Mouse (Mus musculus): ENCODE data around the gene Dlgap4. TPM values are rescaled to one million over a fixed set of nuclear protein-coding genes. Genes with fewer than 3 reads are reported as not detected.
A peak's percentile ranks its signal among the peaks of the same experiment; 100 is the strongest.

The Dlgap4 gene
- total and polyA plus RNA-seq, 3 experiments, result 12.4 to 38.5 (median 12.7) TPM

- TF ChIP-seq MEF2A (IDR thresholded peaks at IDR 0.05; ENCODE audit: borderline replicate concordance, low read depth, low read length), result no peak; the same call in 1 of the 2 replicates
- peak in 1 of 2 experiments; percentile 69; a peak in 2 of 4 replicates for TF ChIP-seq CTCF (conservative IDR thresholded peaks at IDR 0.05 in 1 of 2, IDR thresholded peaks at IDR 0.05 in 1 of 2; ENCODE audit: low read depth in 2 of 2, low read length in 2 of 2)
Observed at GRCm38 (mm10) chr2:156720675-156721553, 107.4 kb downstream of the Dlgap4 start (continued).

- Histone ChIP-seq H3K27ac (ENCODE audit: insufficient read depth, low read depth) (no peak overlapping the region), H3K27me3 (replicated peaks) (no peaks in the 10 kb centered on the region), H3K79me2 (replicated peaks; ENCODE audit: control insufficient read depth, extremely low read depth, insufficient read depth, poor library complexity, severe bottlenecking) (no peaks in the 10 kb centered on the region), H3K36me3 (replicated peaks in 1 of 2; ENCODE audit: control insufficient read depth in 1 of 2, insufficient read depth in 1 of 2, low read length in 1 of 2) (peaks cover 0 to 21% of the 10 kb centered on the region in 2 experiments), H3K9me3 (replicated peaks; ENCODE audit: low read length) (no peaks in the 10 kb centered on the region), H3K4me1 (ENCODE audit: control insufficient read depth in 1 of 2, insufficient read depth in 2 of 2) (peaks cover 8 to 65% of the 10 kb centered on the region in 2 experiments), H3K4me2 (ENCODE audit: insufficient read depth, low read depth, poor library complexity, severe bottlenecking) (peak overlapping the region; percentile 96), H3K4me3 (replicated peaks in 1 of 3; ENCODE audit: low read depth in 2 of 3, low read length in 2 of 3, poor library complexity in 1 of 3) (peak overlapping the region; percentile 66 to 94 (median 91)), H3K9ac (ENCODE audit: insufficient read depth, low read depth) (peak overlapping the region; percentile 92)
- dilution Hi-C loops (cut with MboI; ENCODE audit: extremely low pct_ligation_motif_present, extremely low pct_unique_long_range_greater_than_20kb, low sequenced_read_pairs), result no loop called here
- no peak for DNase-seq (ENCODE audit: extremely low read depth)
- in situ Hi-C loops (cut with MboI; ENCODE audit: low pct_ligation_motif_present, low pct_unique_long_range_greater_than_20kb, low sequenced_read_pairs), result loop anchor here (5.0 kb wide), 1 partner anchor 36 kb away; no protein-coding TSS in a partner anchor
- no peak for TF ChIP-seq E2F4 (IDR thresholded peaks at IDR 0.05; ENCODE audit: insufficient replicate concordance, low read depth, low read length)
- no peak for TF ChIP-seq CHD1 (IDR thresholded peaks at IDR 0.05; ENCODE audit: low read depth, low read length)
- TF ChIP-seq CTCF (conservative IDR thresholded peaks at IDR 0.05 in 1 of 2, IDR thresholded peaks at IDR 0.05 in 1 of 2; ENCODE audit: low read depth in 2 of 2, low read length in 2 of 2), result no peak
- TF ChIP-seq SMC3 (IDR thresholded peaks at IDR 0.05; ENCODE audit: low read depth, low read length), result no peak
- TF ChIP-seq KAT2A (IDR thresholded peaks at IDR 0.05; ENCODE audit: insufficient replicate concordance, low read length), result no peak
- TF ChIP-seq NRF1 (IDR thresholded peaks at IDR 0.05; ENCODE audit: low read depth, low read length), result no peak
- no peak for TF ChIP-seq MEF2A (IDR thresholded peaks at IDR 0.05; ENCODE audit: borderline replicate concordance, low read depth, low read length)
- TF ChIP-seq POLR2AphosphoS2 (IDR thresholded peaks at IDR 0.05; ENCODE audit: low read depth, low read length), result no peak
- TF ChIP-seq ZC3H11A (IDR thresholded peaks at IDR 0.05; ENCODE audit: low read depth, low read length), result no peak
- TF ChIP-seq HCFC1 (IDR thresholded peaks at IDR 0.05; ENCODE audit: low read depth, low read length), result no peak
- TF ChIP-seq MAZ (IDR thresholded peaks at IDR 0.05; ENCODE audit: low read depth, low read length), result no peak
- TF ChIP-seq MAFK (IDR thresholded peaks at IDR 0.05; ENCODE audit: insufficient replicate concordance, low read length), result no peak
Observed at GRCm38 (mm10) chr2:156721554-156722070, 108.1 kb downstream of the Dlgap4 start.

- peaks cover 7 to 69% of the 10 kb centered on the region in 2 experiments for H3K4me1 ChIP-seq (ENCODE audit: control insufficient read depth in 1 of 2, insufficient read depth in 2 of 2)
Observed at GRCm38 (mm10) chr2:156722071-156722575, 108.6 kb downstream of the Dlgap4 start.

More at GRCm38 (mm10) chr2:156722071-156722575, 108.6 kb downstream of the Dlgap4 start:
- Histone ChIP-seq H3K9ac (ENCODE audit: insufficient read depth, low read depth) (peak overlapping the region; percentile 92), H3K4me3 (replicated peaks in 1 of 3; ENCODE audit: low read depth in 2 of 3, low read length in 2 of 3, poor library complexity in 1 of 3) (peak overlapping the region; percentile 66 to 94 (median 91)), H3K79me2 (replicated peaks; ENCODE audit: control insufficient read depth, extremely low read depth, insufficient read depth, poor library complexity, severe bottlenecking) (no peaks in the 10 kb centered on the region), H3K36me3 (replicated peaks in 1 of 2; ENCODE audit: control insufficient read depth in 1 of 2, insufficient read depth in 1 of 2, low read length in 1 of 2) (peaks cover 0 to 18% of the 10 kb centered on the region in 2 experiments), H3K27me3 (replicated peaks) (no peaks in the 10 kb centered on the region), H3K4me2 (ENCODE audit: insufficient read depth, low read depth, poor library complexity, severe bottlenecking) (peak overlapping the region; percentile 96), H3K27ac (ENCODE audit: insufficient read depth, low read depth) (no peak overlapping the region), H3K9me3 (replicated peaks; ENCODE audit: low read length) (no peaks in the 10 kb centered on the region)
- peak; percentile 78 for DNase-seq (ENCODE audit: extremely low read depth)
- in situ Hi-C loops (cut with MboI; ENCODE audit: low pct_ligation_motif_present, low pct_unique_long_range_greater_than_20kb, low sequenced_read_pairs), result loop anchor here (5.0 kb wide), 1 partner anchor 35 kb away; no protein-coding TSS in a partner anchor
- TF ChIP-seq MAZ (IDR thresholded peaks at IDR 0.05; ENCODE audit: low read depth, low read length) (peak; percentile 60; the same call in 1 of the 2 replicates), POLR2A (IDR thresholded peaks at IDR 0.05; ENCODE audit: low read depth, low read length) (peak; percentile 16; the same call in 1 of the 2 replicates), ZNF384 (IDR thresholded peaks at IDR 0.05; ENCODE audit: low read depth, low read length) (no peak), BHLHE40 (IDR thresholded peaks at IDR 0.05; ENCODE audit: low read depth, low read length) (0 out of 2 replicates have a peak, but pooled peaks have one; percentile 5), MEF2A (IDR thresholded peaks at IDR 0.05; ENCODE audit: borderline replicate concordance, low read depth, low read length) (peak; percentile 71), USF2 (conservative IDR thresholded peaks at IDR 0.05; ENCODE audit: low read depth, low read length) (no peak), SIN3A (IDR thresholded peaks at IDR 0.05; ENCODE audit: low read length) (peak; percentile 64), ETS1 (conservative IDR thresholded peaks at IDR 0.05; ENCODE audit: low read depth, low read length) (peak; percentile 52)
- dilution Hi-C loops (cut with MboI; ENCODE audit: extremely low pct_ligation_motif_present, extremely low pct_unique_long_range_greater_than_20kb, low sequenced_read_pairs), result no loop called here
